Mouse (Mus musculus) gastrocnemius, postnatal 25 days (tissue): ENCODE measurements around the gene Cphx3. TPM values are rescaled to one million over a fixed set of nuclear protein-coding genes. Genes with fewer than 3 reads are reported as not detected.
"Not testable (repeated sequence)": the region's sequence is repeated elsewhere in the genome, so short reads cannot be mapped to it uniquely, and the experiment has no call there.

ENCODE experiments used
- DNase-seq: peaks from one replicate; pipeline ENCODE4 v3.0.0; 2022
- long read RNA-seq, 2 experiments: library from polyadenylated mRNA; stranded (forward); transcript quantifications; one replicate each; pipeline ENCODE4 v2.0.0; 2021
- total RNA-seq, 2 experiments: library from RNA; stranded (reverse); gene quantifications; 1 replicate in 1 of 2; 2 replicates in 1 of 2; pipeline ENCODE4 v1.2.3; 2021

Gene Cphx3
- not detected for total RNA-seq
- long read RNA-seq, experiment 1, partial matches to known transcripts, result 0 of 4 reads
- long read RNA-seq, experiment 1, other reads (novel, unspliced or antisense), result 4 of 4 reads
- long read RNA-seq, experiment 2, partial matches to known transcripts, result 0 of 1 reads
- long read RNA-seq, experiment 2, other reads (novel, unspliced or antisense), result 1 of 1 reads

GRCm38 (mm10) chr14:26081997-26082396 lies at the start of gene Cphx3:
Gene Cphx3 (plus strand): TSS chr14:26082297.
- DNase-seq, result not testable (repeated sequence)

GRCm38 (mm10) chr14:26034364-26034763 lies 47.7 kb upstream of the Cphx3 start:
- DNase-seq, result not testable (repeated sequence)

GRCm38 (mm10) chr14:26035439-26035838 lies 46.7 kb upstream of the Cphx3 start:
- DNase-seq, result not testable (repeated sequence)

GRCm38 (mm10) chr14:26042611-26043010 lies 39.5 kb upstream of the Cphx3 start, which contains the start of gene Gm9780:
Gene Gm9780 (minus strand): TSS chr14:26042711.
- not testable (repeated sequence) for DNase-seq

- not testable (repeated sequence) for DNase-seq
Measured at GRCm38 (mm10) chr14:26045007-26045406, 37.1 kb upstream of the Cphx3 start.

- DNase-seq, result not testable (repeated sequence)
Measured at GRCm38 (mm10) chr14:26047026-26047425, 35.1 kb upstream of the Cphx3 start.

- DNase-seq, result not testable (repeated sequence)
Measured at GRCm38 (mm10) chr14:26048767-26049166, 33.3 kb upstream of the Cphx3 start.

GRCm38 (mm10) chr14:26058184-26058583 lies 23.9 kb upstream of the Cphx3 start:
- not testable (repeated sequence) for DNase-seq

- DNase-seq, result not testable (repeated sequence)
Measured at GRCm38 (mm10) chr14:26059362-26059761, 22.7 kb upstream of the Cphx3 start.

- DNase-seq, result not testable (repeated sequence)
Measured at GRCm38 (mm10) chr14:26066574-26067324, 15.3 kb upstream of the Cphx3 start.

- not testable (repeated sequence) for DNase-seq
Measured at GRCm38 (mm10) chr14:26067325-26067633, 14.8 kb upstream of the Cphx3 start, which contains the start of gene Tmem254c. Gene Tmem254c (minus strand): TSS chr14:26067355.

- not testable (repeated sequence) for DNase-seq
Measured at GRCm38 (mm10) chr14:26076620-26077390, 5.3 kb upstream of the Cphx3 start.

GRCm38 (mm10) chr14:26081216-26081615 lies 881 bp upstream of the Cphx3 start, which contains the start of gene Cphx2:
Gene Cphx2 (plus strand): TSS chr14:26081516.
- DNase-seq, result not testable (repeated sequence)

- not testable (repeated sequence) for DNase-seq
Measured at GRCm38 (mm10) chr14:26097622-26098021, 15.5 kb downstream of the Cphx3 start.

GRCm38 (mm10) chr14:26118150-26118549 lies 36.1 kb downstream of the Cphx3 start, which contains the start of gene Duxbl2:
Gene Duxbl2 (plus strand): TSS chr14:26118349.
- DNase-seq, result not testable (repeated sequence)

GRCm38 (mm10) chr14:26118550-26119000 lies 36.5 kb downstream of the Cphx3 start:
- not testable (repeated sequence) for DNase-seq

- not testable (repeated sequence) for DNase-seq
Measured at GRCm38 (mm10) chr14:26119095-26119494, 37.0 kb downstream of the Cphx3 start.

- not testable (repeated sequence) for DNase-seq
Measured at GRCm38 (mm10) chr14:26147095-26147494, 65.0 kb downstream of the Cphx3 start.

- DNase-seq, result not testable (repeated sequence)
Measured at GRCm38 (mm10) chr14:26156032-26156431, 73.9 kb downstream of the Cphx3 start.

- DNase-seq, result not testable (repeated sequence)
Measured at GRCm38 (mm10) chr14:26161156-26161555, 79.1 kb downstream of the Cphx3 start.

- DNase-seq, result not testable (repeated sequence)
Measured at GRCm38 (mm10) chr14:26162423-26162822, 80.3 kb downstream of the Cphx3 start.

GRCm38 (mm10) chr14:26165266-26165665 lies 83.2 kb downstream of the Cphx3 start:
- DNase-seq, result not testable (repeated sequence)
